Mouse (Mus musculus) erythroblast, adult 5-6 weeks (primary cell): ENCODE measurements around the gene Polr3gl. TPM values are rescaled to one million over a fixed set of nuclear protein-coding genes. Genes with fewer than 3 reads are reported as not detected.

Experiments used
- ATAC-seq: replicated peaks from 2 replicates; pipeline ENCODE4 v1.8.0; 2016; ENCODE audit warnings: moderate number of reproducible peaks, mild to moderate bottlenecking, moderate TSS enrichment, inconsistent platforms; ENCODE audit not compliant: poor library complexity, low FRiP score, severe bottlenecking
- total RNA-seq, 2 experiments: library from RNA; stranded (forward) in 1 of 2; stranded (reverse) in 1 of 2; fragments of 150-400 nt in 1 of 2; fragments of 200-764, 138-1000 nt in 1 of 2; gene quantifications; 2 replicates each; pipeline versions ENCODE4 v1.2.3 to v1.2.4; 2015 to 2017; ENCODE audit warnings: low replicate concordance in 2 of 2

Polr3gl gene
- total RNA-seq, 2 experiments from 2014 or later, result 16.5 to 17.7 TPM

DNA sequence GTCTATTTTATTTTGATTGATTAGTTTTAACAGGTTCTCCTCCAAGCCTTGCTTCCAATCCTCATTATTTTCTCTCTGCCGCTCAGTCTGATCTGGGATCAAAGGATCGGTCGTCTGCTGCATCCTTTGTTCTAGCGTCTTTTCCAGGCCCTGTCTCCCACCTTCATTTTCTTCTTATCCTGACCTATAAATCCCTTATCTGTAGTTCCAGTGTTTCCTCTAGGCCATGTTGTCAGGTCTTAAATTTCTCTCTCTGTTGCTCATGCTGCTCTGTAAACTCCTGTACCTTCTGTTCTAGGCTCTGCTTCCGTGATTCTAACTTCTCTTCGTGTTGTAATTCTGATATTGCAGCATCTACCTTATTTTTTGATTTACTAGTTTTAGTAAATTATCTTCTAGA, 53.2 kb downstream of the Polr3gl start:
- ATAC-seq, result no peak

DNA sequence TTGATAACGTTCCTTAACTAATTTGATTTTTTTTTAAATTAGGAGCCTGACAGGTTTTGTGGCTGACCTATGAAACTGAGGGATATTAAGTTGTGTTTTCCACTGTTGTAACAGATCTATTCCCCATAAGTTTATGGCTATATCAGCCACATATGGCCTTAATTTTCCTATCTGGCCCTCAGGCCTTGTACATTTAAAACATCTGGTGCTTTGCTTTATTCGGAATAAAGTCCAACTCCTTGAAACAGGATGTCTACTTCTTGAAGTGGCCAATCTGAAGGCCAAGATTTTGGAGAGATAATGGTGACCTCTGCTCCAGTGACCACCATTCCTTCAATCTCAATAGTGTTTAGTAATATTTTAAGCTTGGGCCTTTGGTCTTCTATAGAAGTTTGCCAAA, 54.7 kb downstream of the Polr3gl start:
- ATAC-seq, result no peak

DNA sequence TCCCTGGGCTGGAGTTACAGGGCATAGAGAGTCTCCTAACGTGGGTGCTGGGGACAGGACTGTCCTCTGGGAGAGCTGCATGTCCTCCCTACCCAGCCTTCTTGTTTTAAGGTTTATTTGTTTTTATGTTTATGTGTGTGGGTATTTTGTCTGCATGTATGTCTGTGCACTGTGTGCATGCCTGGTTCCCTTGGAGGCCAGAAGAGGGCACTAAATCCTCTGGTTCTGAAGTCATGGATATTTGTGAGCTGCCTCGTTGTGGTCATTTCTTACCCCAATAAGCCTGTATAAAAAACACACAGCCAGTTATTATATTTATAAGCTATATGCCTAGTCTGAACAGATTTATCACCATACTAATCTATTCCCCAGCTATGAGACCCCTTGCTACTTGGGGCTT, 59.7 kb downstream of the Polr3gl start:
- no peak for ATAC-seq

GRCm38 (mm10) chr3:96532050-96532449, 61.9 kb downstream of the Polr3gl start:
- no peak for ATAC-seq

GRCm38 (mm10) chr3:96528506-96528905, 65.5 kb downstream of the Polr3gl start:
- ATAC-seq, result no peak

Other genes with a start within 250 kb of the Polr3gl start
- not detected in 2 replicates for gene BC107364, start 141.9 kb downstream of the Polr3gl start, total RNA-seq (2015; ENCODE audit: low replicate concordance)
- gene BC107364, start 141.9 kb downstream of the Polr3gl start, total RNA-seq (2017; ENCODE audit: low replicate concordance), result not detected in 2 replicates
- not detected in 2 replicates for gene Hfe2, start 69.0 kb downstream of the Polr3gl start, total RNA-seq (2015; ENCODE audit: low replicate concordance)
- gene Hfe2, start 69.0 kb downstream of the Polr3gl start, total RNA-seq (2017; ENCODE audit: low replicate concordance), result 0.17 TPM in 1 of 2 replicates, not detected in the other
- 125 and 174 TPM in 2 replicates for gene Txnip, start 36.2 kb downstream of the Polr3gl start, total RNA-seq (2015; ENCODE audit: low replicate concordance)
- gene Txnip, start 36.2 kb downstream of the Polr3gl start, total RNA-seq (2017; ENCODE audit: low replicate concordance), result 113 and 122 TPM in 2 replicates
- not detected in 2 replicates for gene Gm16253, start 17.2 kb downstream of the Polr3gl start, total RNA-seq (2015; ENCODE audit: low replicate concordance)
- gene Gm16253, start 17.2 kb downstream of the Polr3gl start, total RNA-seq (2017; ENCODE audit: low replicate concordance), result not detected in 2 replicates
- not detected in 2 replicates for gene Ankrd34a, start 2.5 kb upstream of the Polr3gl start, total RNA-seq (2015; ENCODE audit: low replicate concordance)
- not detected in 2 replicates for gene Ankrd34a, start 2.5 kb upstream of the Polr3gl start, total RNA-seq (2017; ENCODE audit: low replicate concordance)
- gene Lix1l, start 7.0 kb upstream of the Polr3gl start, total RNA-seq (2015; ENCODE audit: low replicate concordance), result not detected in 2 replicates
- gene Lix1l, start 7.0 kb upstream of the Polr3gl start, total RNA-seq (2017; ENCODE audit: low replicate concordance), result not detected in 2 replicates
- 25.3 and 30.4 TPM in 2 replicates for gene Rbm8a, start 35.8 kb upstream of the Polr3gl start, total RNA-seq (2015; ENCODE audit: low replicate concordance)
- 16.4 and 18.5 TPM in 2 replicates for gene Rbm8a, start 35.8 kb upstream of the Polr3gl start, total RNA-seq (2017; ENCODE audit: low replicate concordance)
- 7.7 and 22.1 TPM in 2 replicates for gene Pex11b, start 41.2 kb upstream of the Polr3gl start, total RNA-seq (2015; ENCODE audit: low replicate concordance)
- gene Pex11b, start 41.2 kb upstream of the Polr3gl start, total RNA-seq (2017; ENCODE audit: low replicate concordance), result 2.6 and 7.1 TPM in 2 replicates
- not detected in 2 replicates for gene Gm42957, start 41.3 kb upstream of the Polr3gl start, total RNA-seq (2015; ENCODE audit: low replicate concordance)
- gene Gm42957, start 41.3 kb upstream of the Polr3gl start, total RNA-seq (2017; ENCODE audit: low replicate concordance), result not detected in 2 replicates
- gene Itga10, start 51.4 kb upstream of the Polr3gl start, total RNA-seq (2015; ENCODE audit: low replicate concordance), result not detected in 2 replicates
- 0.14 and 1.4 TPM in 2 replicates for gene Itga10, start 51.4 kb upstream of the Polr3gl start, total RNA-seq (2017; ENCODE audit: low replicate concordance)
- gene Ankrd35, start 76.0 kb upstream of the Polr3gl start, total RNA-seq (2015; ENCODE audit: low replicate concordance), result not detected in 2 replicates
- gene Ankrd35, start 76.0 kb upstream of the Polr3gl start, total RNA-seq (2017; ENCODE audit: low replicate concordance), result not detected in 2 replicates
- gene Pias3, start 102.2 kb upstream of the Polr3gl start, total RNA-seq (2015; ENCODE audit: low replicate concordance), result 3.8 and 11.0 TPM in 2 replicates
- 2.2 and 3.2 TPM in 2 replicates for gene Pias3, start 102.2 kb upstream of the Polr3gl start, total RNA-seq (2017; ENCODE audit: low replicate concordance)
- gene Nudt17, start 114.4 kb upstream of the Polr3gl start, total RNA-seq (2015; ENCODE audit: low replicate concordance), result not detected in 2 replicates
- gene Nudt17, start 114.4 kb upstream of the Polr3gl start, total RNA-seq (2017; ENCODE audit: low replicate concordance), result not detected in 2 replicates
- gene Polr3c, start 133.4 kb upstream of the Polr3gl start, total RNA-seq (2015; ENCODE audit: low replicate concordance), result 11.3 and 15.9 TPM in 2 replicates
- 12.8 and 13.7 TPM in 2 replicates for gene Polr3c, start 133.4 kb upstream of the Polr3gl start, total RNA-seq (2017; ENCODE audit: low replicate concordance)
- 33.4 and 41.6 TPM in 2 replicates for gene Rnf115, start 133.5 kb upstream of the Polr3gl start, total RNA-seq (2015; ENCODE audit: low replicate concordance)
- 32.6 and 38.3 TPM in 2 replicates for gene Rnf115, start 133.5 kb upstream of the Polr3gl start, total RNA-seq (2017; ENCODE audit: low replicate concordance)
- 1.3 TPM in 1 of 2 replicates, not detected in the other for gene Pdzk1, start 235.1 kb upstream of the Polr3gl start, total RNA-seq (2015; ENCODE audit: low replicate concordance)
- gene Pdzk1, start 235.1 kb upstream of the Polr3gl start, total RNA-seq (2017; ENCODE audit: low replicate concordance), result 1.4 and 5.4 TPM in 2 replicates
- not detected in 2 replicates for gene Cd160, start 235.2 kb upstream of the Polr3gl start, total RNA-seq (2015; ENCODE audit: low replicate concordance)
- 0.70 TPM in 1 of 2 replicates, not detected in the other for gene Cd160, start 235.2 kb upstream of the Polr3gl start, total RNA-seq (2017; ENCODE audit: low replicate concordance)